Mouse (Mus musculus) left cerebral cortex, postnatal 25 days (tissue): Measurements from ENCODE around the gene Ccr7. TPM values are rescaled to one million over a fixed set of nuclear protein-coding genes. Genes with fewer than 3 reads are reported as not detected.

Experiments used
- DNase-seq, 2 experiments: peaks; one replicate each; pipeline ENCODE4 v3.0.0; 2022; ENCODE audit warnings: low spot score in 2 of 2, mixed read lengths in 1 of 2
- intact Hi-C: fragments of 180-260 bp; cut with DNase I; formaldehyde crosslinking; loops from one replicate; pipeline ENCODE4 v1.15.1; 2025
- total RNA-seq, 2 experiments: library from RNA; stranded (reverse); gene quantifications; 2 replicates each; pipeline ENCODE4 v1.2.3; 2021

Ccr7 gene
- total RNA-seq, 2 experiments from 2014 or later, result 0.16 TPM; not detected in 1

DNA sequence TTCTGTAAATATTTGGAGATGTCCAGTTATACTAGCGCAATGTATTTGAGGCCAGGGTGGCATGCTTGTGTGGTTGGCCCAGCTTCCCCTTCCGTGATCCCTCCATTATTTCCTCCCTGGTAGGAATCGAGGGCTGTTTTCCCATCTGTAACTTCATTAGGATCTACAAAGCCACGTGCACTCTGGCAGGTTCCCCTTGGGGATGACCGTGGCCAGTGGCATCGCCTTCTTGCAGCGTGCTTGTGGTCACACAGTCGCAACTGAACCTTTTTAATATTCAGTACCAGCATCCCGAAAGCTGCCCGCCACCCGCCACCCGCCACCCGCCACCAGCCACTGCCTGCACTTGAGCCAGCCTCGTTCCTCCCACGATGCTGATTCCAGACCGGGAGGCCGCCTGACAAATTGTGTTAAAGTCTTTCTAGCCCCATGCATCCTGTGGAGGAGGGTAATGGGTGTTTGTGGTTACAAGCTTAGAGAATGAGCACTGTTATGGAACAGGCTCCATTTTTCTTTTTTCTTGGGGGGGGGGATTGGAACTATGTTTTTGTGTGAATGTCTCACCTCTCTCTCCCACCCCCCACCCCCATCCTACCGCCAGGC lies 12.3 kb downstream of the Ccr7 start:
- intact Hi-C loops, result no loop called here
- DNase-seq, result no peak

DNA sequence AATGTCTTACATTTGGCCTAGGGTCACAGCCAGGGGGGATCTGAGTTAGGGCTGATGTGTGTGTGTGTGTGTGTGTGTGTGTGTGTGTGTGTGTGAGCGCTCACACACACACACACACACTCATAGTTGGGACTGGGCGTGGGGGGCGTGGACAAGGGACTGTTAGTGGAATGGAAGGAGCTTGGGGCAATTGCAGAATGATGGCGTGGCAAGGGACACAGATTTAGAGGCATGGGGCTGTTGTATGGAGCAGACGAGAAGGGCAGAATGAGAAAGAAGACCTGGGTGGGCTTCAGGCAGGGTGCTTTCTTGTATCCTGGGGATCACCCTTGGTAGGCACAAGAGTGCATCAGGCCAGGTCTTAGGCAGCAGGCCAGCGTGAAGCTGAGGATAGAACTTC lies 12.8 kb downstream of the Ccr7 start:
- intact Hi-C loops, result no loop called here
- DNase-seq, result no peak

DNA sequence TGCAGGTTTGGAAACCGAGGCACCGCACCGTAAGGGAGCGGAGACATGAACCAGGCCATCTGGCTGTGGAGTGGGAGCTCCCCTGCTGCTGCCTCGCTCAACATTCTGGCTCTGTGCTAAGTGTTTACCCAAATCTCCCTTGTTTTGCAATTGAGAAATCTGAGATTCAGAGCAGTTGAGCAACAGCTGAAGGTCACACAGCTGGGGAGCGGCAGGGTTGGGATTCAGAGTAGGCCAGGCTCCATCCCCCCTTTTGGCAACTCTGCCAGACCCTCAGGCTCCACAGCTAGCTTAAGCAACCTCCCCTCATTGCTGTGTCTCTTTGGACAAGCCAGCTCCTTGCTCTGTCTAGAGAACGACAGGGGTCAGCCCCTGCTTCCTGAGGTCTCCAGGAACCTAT lies 13.3 kb downstream of the Ccr7 start:
- DNase-seq, result peak in 1 of 2 experiments; percentile 31

DNA sequence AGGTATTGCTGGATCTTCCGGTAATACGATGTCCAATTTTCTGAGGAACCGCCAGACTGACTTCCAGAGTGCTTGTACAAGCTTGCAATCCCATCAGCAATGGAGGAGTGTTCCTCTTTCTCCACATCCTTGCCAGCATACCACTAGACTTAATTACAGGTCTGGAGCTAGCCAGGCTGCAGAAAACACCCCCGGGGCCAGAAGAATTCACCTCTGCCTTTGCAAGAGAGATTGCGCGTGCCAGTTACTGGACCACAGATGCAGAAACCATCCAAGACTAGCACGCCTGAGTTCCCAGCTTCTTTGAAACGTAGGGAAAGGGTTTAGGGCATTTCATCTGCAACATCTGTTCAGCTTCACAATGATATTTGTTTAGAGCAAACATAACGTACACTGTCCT lies 15.9 kb downstream of the Ccr7 start:
- intact Hi-C loops, result no loop called here
- DNase-seq, result no peak

More for the DNA sequence above, 13.3 kb downstream of the Ccr7 start:
- intact Hi-C loops, result no loop called here

DNA sequence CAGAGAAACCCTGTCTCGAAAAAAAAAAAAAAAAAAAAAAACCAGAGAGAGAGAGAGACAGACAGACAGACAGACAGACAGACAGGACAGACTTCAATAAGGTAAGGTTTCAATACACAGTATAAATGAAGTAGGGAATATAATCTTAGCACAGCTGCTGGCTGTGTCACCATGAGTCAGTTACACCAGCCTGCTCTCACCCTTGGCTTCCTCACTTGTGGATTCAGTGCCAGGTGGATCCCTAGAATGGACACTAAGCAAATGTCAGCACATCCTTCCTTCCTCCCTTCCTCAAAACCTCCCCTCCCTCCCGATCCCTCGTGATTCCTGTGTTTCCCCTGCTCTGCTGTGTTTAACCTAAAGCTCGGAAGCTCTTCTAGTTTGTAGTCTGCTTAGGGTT lies 17.5 kb downstream of the Ccr7 start:
- intact Hi-C loops, result no loop called here
- no peak for DNase-seq

DNA sequence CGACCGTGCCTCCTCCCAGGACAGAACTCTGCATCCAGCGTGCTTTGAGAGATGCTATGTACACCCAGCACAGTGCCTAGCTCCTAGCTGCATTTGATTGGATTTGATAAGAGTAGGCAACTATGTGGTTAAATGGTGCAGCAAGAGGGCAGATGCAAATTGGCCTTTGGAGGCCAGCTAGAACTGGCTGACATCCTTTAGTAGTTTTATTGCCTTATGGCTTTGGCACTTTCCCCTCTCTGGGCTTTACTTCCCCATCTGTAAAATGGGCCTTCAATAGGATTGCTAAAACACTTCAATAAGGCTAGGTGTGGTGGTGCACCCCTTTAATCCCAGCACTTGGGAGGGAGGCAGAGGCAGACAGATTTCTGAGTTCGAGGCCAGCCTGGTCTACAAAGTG lies 17.9 kb downstream of the Ccr7 start:
- intact Hi-C loops, result no loop called here
- DNase-seq, result no peak

DNA sequence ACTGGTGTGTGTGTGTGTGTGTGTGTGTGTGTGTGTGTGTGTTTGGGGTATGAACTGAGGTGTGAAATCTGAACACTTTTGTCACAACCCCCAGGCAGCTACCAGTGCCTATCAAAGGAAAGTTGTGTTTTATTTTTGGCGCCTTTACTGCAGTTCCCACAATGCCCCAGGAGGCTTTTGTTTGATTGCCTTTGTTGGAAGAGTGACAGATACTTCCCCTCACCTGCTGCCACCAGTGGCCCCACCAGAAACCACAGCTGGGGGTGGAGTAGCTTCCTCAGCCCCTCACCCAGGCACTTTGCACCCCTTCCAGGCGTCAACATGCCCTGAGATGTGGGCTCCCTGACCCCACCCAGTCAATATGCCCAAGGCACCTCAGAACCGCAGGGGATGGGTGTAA lies 18.5 kb downstream of the Ccr7 start:
- intact Hi-C loops, result no loop called here

DNA sequence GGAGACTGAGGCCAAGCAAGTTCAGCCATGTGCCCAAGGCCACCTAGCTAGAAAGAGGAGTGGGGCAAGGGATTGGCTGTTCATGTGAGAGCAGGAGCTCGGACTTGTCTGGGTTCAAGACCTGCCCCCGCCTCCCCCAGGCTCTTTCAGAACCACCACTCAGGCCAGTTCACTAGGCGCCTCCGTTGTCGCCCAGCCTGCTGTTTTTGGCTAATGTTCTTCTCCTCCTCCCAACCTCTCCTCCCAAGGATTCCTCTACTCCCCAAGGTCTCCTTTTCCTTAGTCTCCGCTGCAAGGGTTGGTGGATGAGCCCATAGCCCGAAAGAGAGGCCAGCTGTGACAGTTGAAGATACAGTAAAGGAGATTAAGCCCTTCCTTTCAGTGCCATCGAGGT lies 19.8 kb downstream of the Ccr7 start:
- intact Hi-C loops, result no loop called here
- DNase-seq, result no peak

More for the DNA sequence above, 18.5 kb downstream of the Ccr7 start:
- no peak for DNase-seq

DNA sequence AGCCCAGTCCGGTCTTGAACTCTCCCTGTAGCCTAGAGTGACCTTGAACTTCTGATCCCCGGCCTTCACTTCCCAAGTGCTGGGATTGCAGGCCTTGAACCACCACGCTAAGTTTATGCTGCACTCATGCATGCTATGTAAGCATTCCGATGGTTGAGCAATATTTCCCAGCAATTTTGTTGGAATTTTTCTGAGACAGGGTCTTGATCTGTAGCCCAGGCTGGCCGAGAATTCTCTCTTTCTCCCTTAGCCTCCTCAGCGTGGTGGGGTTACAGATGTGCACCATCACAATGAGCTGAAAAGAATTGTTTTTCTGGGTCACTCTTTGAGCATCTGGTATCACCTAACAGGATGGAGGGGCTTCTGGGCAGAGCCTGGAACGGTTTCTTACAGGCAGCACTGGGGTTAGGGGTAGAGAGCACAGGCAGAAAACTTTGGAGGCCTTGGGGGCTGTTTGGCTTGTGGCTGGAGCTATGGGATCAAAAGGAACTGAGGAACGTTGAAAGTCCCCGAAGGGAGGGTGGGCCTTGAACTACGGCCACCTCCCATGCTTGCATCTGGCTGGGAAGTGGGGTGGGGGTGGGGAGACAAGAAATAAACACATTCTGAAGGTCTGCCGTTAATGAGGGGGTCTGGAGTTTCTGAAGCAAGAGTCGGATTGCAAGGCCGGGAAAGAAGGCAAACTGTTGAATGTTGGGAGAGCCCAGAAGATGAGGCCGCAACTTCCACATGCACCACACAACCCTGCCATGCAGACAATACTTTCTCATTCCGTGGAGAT lies 20.4 kb downstream of the Ccr7 start:
- intact Hi-C loops, result no loop called here
- no peak for DNase-seq

DNA sequence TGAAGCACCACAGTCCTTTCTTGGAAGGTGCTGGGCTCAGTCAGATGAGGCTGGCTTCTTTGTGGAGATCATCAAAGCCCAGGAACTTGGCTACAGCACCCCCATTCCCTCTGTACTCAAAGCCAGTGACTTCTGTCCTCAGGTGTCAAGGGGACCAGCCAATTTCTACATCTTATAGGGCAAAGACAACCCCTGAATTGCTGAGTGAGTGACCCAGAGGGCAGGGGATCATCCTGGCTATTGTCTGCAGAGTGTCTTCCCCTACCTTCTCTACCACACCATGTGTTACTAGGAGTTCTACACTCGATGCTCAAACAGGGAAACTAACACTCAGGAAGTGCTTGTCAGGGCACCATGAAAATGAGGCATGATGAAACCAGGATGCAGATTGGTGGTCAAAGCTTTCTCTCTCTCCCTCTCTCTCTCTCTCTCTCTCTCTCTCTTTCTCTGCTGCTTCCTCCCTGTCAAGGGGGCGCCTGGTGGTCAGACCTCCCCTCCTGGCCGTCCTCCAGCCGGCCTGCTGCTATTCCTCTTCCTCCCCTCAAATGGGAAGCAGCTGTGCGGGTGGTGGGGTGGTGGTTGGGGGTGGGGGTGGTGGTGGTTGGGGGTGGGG lies 21.5 kb downstream of the Ccr7 start:
- intact Hi-C loops, result no loop called here
- no peak for DNase-seq

DNA sequence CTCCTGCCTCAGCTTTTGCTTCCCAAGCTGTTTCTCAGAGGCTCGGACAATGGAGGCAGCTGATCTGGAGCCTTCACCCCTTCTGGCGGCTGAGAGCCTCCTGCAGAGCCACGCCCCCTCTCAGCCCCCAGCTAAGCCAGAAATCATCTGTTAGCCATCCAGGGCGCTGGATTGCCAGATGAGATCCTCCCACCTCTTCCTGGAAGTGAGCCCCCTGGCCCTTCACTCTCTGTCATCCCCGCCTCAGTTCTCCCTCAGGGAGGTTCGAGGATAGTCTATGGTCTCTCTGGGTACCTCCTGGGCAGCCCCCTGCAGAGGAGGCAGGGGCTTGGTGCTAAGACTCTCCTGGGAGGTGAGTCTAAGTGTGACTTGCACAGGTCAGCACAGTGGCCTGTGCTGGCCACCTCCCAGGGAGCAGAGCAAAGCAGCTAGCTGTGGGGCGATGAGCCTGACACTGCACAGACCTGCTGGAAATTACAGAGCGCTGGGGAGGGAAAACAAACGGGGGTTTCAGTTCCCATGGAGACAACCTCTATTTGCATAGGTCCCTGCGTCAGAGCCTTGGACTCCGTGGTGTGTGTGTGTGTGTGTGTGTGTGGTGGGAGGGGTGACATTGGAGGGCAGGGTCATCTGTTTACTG lies 22.7 kb downstream of the Ccr7 start:
- intact Hi-C loops, result no loop called here
- DNase-seq, result no peak

DNA sequence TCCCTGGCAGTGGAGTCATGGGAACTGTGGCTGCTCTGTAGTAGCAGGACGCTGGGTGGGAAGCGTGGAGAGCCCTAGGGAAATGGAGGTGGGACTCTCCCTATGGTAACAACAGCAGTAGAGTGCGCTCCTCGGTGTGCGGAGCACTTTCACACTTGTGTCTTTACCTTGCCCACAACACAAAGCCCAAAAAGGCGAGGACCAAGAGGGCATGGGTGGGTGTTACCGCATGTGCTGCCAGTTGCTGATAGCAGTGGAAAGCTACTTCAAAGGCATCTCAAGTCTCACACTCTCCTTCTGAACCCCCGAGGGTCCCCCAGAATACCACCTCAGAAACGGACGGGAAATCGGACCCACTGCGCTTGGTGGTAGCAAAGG lies 23.4 kb downstream of the Ccr7 start:
- DNase-seq, result no peak

DNA sequence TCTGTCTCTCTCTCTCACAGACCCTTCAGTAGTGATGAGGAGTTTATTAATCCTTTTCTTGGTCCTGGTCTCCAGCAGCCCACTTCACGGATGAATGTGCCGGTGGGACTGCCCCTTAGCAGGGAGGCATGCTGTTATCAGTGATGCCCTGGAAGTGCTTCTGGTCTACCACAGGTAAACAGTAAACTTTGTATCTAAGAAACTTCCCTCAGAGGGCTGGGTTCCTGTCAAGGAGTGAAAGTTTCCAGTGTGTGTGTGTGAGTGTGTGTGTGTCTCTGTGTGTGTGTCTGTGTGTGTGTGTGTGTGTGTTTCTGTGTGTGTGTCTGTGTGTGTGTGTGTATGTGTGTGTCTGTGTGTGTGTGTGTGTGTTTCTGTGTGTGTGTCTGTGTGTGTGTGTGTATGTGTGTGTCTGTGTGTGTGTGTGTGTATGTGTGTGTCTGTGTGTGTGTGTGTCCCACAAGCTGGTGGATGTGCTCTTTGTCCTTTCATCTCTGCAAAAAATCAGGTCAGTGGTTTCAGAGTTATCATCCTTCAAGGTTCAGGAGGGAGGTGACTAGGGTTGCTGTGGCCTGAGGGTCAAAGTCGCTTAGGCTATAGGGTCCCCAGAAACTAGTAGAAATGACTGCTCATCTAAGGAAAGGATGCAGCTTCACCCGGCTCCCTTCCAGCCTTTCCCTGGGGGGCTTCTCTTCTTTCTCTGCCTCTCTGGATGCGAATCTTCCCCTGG lies 24.0 kb downstream of the Ccr7 start:
- DNase-seq, result no peak
- intact Hi-C loops, result no loop called here

More for the DNA sequence above, 23.4 kb downstream of the Ccr7 start:
- intact Hi-C loops, result no loop called here

DNA sequence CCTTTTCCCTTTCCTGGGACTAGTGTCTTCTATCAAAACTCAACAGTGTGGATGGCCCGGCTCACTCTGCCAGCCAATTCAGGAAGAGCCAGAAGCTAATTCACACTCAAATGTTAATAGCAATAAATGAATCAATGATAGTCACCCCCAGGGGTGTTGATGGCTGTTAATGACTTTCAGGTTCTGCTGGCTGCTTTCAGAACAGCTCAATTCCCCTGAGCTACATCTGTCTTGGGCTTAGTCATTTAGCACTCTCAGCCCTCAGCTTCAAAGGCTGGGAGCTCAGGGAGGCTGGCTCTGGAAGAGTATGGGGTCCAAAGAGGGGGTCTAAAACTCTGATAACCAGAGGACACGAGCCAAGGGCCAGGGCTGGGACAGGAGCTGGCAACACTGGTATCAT lies 25.6 kb downstream of the Ccr7 start:
- no peak for DNase-seq

DNA sequence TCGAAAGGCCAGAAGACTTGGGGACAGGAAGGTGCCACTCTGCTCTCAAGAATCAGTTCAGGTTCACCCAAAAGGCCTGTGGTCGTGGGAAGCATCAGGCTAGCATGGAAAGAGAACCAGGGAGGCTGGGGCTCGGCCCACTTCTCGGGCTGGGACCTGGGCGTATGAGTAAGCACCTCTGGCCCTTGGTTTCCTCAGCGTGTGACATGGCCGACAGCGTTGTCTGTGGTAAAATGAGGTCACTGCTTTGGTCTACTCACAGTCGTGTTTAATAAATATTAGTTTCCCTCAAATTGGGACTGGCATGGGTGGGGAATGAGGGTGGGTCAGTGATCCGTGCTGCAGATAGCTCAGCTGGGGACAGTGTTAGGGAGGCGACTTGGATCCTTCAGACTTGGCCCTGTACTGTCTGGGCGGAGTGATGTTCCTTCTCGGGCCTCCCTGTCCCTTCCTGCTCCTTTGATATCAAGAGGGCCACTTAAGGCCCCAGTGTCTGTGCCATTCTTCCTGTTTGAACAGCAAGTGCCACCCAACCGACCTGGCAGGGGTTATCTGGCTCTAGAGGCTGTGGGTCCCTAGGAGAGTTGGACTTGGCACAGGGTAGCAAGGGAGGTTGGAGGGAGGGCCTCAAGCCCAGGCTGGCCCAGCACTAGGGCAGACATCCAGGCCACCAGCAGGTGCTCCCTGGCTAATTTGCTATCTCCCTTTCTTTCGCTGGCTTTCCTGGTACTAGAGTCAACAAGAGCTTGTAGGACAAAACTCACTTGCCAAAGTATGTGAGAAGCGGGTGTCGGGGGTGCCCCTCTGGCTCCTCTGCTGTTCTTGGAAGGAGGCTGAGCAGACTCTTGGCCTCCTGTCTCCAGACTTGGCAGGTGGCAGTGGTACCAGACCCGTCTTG lies 26.8 kb downstream of the Ccr7 start:
- intact Hi-C loops, result no loop called here
- no peak for DNase-seq

More for the DNA sequence above, 25.6 kb downstream of the Ccr7 start:
- intact Hi-C loops, result no loop called here

DNA sequence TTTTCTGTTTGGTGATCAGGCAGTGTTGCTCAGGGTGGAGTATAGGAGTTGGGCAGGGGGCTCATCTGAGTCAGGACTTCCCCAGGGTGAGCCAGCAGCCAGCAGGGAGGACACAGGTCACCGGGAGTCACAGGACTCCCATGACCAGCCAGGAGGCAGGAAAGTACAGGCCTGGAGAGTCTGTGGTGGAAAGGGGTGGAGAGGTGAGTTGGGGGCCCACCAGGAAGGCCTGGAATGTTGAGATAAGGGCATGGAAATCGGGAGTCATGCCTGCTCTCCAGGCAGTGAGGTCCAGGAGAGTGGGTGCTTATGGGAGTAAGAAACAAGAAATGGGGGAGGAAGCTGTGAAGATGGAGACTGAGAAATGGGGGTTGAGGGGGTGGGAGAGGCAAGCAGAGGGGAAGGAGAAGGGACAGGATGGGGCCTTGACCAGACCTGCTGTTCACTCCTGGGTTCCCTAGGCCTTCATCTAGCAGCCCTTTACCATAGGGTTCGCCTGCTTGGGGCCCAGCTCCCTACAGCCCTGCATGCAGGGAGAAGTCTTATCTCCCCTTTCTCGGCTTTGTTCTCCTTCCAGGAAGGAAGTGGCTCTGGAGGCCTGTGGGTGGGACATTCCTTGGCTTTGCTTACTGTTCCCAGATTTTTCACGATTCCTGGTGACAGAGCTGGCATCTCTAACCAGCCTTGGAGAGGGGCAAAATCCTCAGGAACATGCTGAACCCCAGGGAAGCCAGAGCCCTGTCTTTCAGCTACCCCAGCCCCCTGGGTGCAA lies 28.2 kb downstream of the Ccr7 start:
- peak in 1 of 2 experiments; percentile 80 for DNase-seq
- intact Hi-C loops, result loop anchor here (1.0 kb wide), 1 partner anchor 21 kb away; no protein-coding TSS in a partner anchor

DNA sequence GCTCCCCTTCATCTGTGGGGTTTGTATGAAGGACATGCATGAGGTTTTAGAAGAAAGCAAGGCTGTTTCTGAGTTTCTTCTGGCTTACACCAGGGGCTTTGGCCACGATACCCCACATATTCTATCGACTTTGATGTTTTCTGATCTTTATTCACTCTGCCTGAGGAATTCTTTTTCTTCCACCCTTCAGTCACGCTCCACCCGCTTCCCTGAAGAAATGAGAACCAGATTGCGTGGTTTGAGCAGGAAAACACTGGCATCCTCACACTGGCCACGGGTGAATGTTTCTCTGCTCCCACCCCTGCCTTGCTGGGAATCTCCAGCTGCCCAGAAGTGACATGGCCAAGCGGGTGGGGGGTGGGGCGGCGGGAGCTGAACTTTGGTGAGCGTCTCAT lies 30.2 kb downstream of the Ccr7 start:
- intact Hi-C loops, result loop anchor here (1.0 to 5.0 kb wide), 3 partner anchors 85 to 202 kb away; no protein-coding TSS in a partner anchor
- peak in 1 of 2 experiments; percentile 60 for DNase-seq
